8 mouse cellular contexts compared by ENCODE assay signal in genomic region chr2:65237116-65237515, GRCm38 (mm10). TPM values are rescaled to one million over a fixed set of nuclear protein-coding genes. Genes with fewer than 3 reads are reported as not detected.
A peak's percentile ranks its signal among the peaks of the same experiment; 100 is the strongest.
DNase-seq lines count a peak whose midpoint lies in the region; ATAC-seq and TF ChIP-seq lines count a peak whose summit lies in the region.
"Had no signal": no experiment of that assay in that cellular context is flagged by ENCODE, and none has a peak within 500 bp of the region (broad histone marks: within the 10 kb centered on the region; RNA-seq: fewer than 3 reads in every experiment).

No protein-coding gene starts in this region.

- no peak for TF ChIP-seq POLR2A in myocyte (IDR thresholded peaks at IDR 0.05; ENCODE audit: insufficient read length, low read depth)

- peak overlapping the region; percentile 94 for H3K4me2 ChIP-seq in kidney, postnatal 0 days (ENCODE audit: low read length)
- H3K4me2 ChIP-seq in embryonic facial prominence, embryonic 13.5 days, result peak overlapping the region; percentile 98
- H3K4me2 ChIP-seq in myocyte (ENCODE audit: low read depth), result peak overlapping the region; percentile 87

- no peaks in the 10 kb centered on the region for H3K27me3 ChIP-seq in kidney, postnatal 0 days (ENCODE audit: insufficient read depth, low read length)
- H3K27me3 ChIP-seq in embryonic facial prominence, embryonic 13.5 days, result peaks cover 39% of the 10 kb centered on the region
- H3K27me3 ChIP-seq in myocyte (ENCODE audit: control insufficient read depth, insufficient read depth, insufficient read length), result no peaks in the 10 kb centered on the region

- H3K36me3 ChIP-seq in kidney, postnatal 0 days (ENCODE audit: insufficient read depth, low read length), result no peaks in the 10 kb centered on the region
- H3K36me3 ChIP-seq in embryonic facial prominence, embryonic 13.5 days, result no peaks in the 10 kb centered on the region
- no peaks in the 10 kb centered on the region for H3K36me3 ChIP-seq in myocyte (ENCODE audit: control insufficient read depth, insufficient read depth)

- ATAC-seq in kidney, postnatal 0 days (replicated peaks; ENCODE audit: low FRiP score, low read depth), result no peak
- no peak for ATAC-seq in embryonic facial prominence, embryonic 13.5 days (ENCODE audit: insufficient number of reproducible peaks, insufficient read depth, low FRiP score, low TSS enrichment, low read depth)

- no peak overlapping the region for H3K9ac ChIP-seq in kidney, postnatal 0 days (ENCODE audit: low read depth, low read length)
- H3K9ac ChIP-seq in embryonic facial prominence, embryonic 13.5 days, result no peak overlapping the region

- peak overlapping the region; percentile 82 for H3K4me3 ChIP-seq in kidney, postnatal 0 days (replicated peaks; ENCODE audit: low read depth, low read length)
- H3K4me3 ChIP-seq in embryonic facial prominence, embryonic 13.5 days, result peak overlapping the region; percentile 71
- peak overlapping the region; percentile 41 for H3K4me3 ChIP-seq in myocyte

- intact Hi-C loops in left cerebral cortex, postnatal 10 days (cut with DNase I), result loop anchor here (5.0 kb wide), 1 partner anchor 95 kb away; no protein-coding TSS in a partner anchor

- no peak for TF ChIP-seq CTCF in kidney, postnatal 0 days (IDR thresholded peaks at IDR 0.05; ENCODE audit: low read depth)

- H3ac ChIP-seq in myocyte (ENCODE audit: control insufficient read depth, insufficient read length), result no peak overlapping the region

- 0 out of 2 replicates have a peak, but pooled peaks cover 5% of the 10 kb centered on the region for H3K4me1 ChIP-seq in kidney, postnatal 0 days (replicated peaks; ENCODE audit: insufficient read depth, low read length)
- H3K4me1 ChIP-seq in embryonic facial prominence, embryonic 13.5 days, result peaks cover 7% of the 10 kb centered on the region

- DNase-seq in kidney, postnatal 0 days (ENCODE audit: low spot score), result peak; percentile 30
- no peak for DNase-seq in kidney, postnatal 4 days
- DNase-seq in induced T-regulatory cell, adult 2 months (ENCODE audit: low read depth), result peak; percentile 12
- no peak for DNase-seq in left cerebral cortex, postnatal 10 days (ENCODE audit: extremely low spot score in 1 of 2, low spot score in 2 of 2)
- no peak for DNase-seq in adrenal gland, postnatal 4 days (ENCODE audit: low spot score in 2 of 2)
- DNase-seq: cerebellum, adult 9-10 months had no signal

- H3K9me3 ChIP-seq in kidney, postnatal 0 days (replicated peaks; ENCODE audit: low read length), result no peaks in the 10 kb centered on the region
- H3K9me3 ChIP-seq in embryonic facial prominence, embryonic 13.5 days, result no peaks in the 10 kb centered on the region

- peak overlapping the region; percentile 65 for H3K27ac ChIP-seq in kidney, postnatal 0 days
- H3K27ac ChIP-seq in embryonic facial prominence, embryonic 13.5 days, result no peak overlapping the region

- H3K79me2 ChIP-seq in myocyte (ENCODE audit: control insufficient read depth, insufficient read depth), result no peaks in the 10 kb centered on the region

- 40% methylated on average over 8 of the region's 8 CpGs for WGBS in kidney, postnatal 0 days
- WGBS in embryonic facial prominence, embryonic 13.5 days, result 55% methylated on average over 8 of the region's 8 CpGs

TF ChIP-seq in myocyte, 11 proteins besides CTCF, POLR2A, EP300 and RAD21:
- TF ChIP-seq MYOD1 (IDR thresholded peaks at IDR 0.05; ENCODE audit: control insufficient read depth in 1 of 3, insufficient read length in 2 of 3, low read depth in 2 of 3) (no peak), USF1 (IDR thresholded peaks at IDR 0.05; ENCODE audit: low read depth) (no peak), POLR2AphosphoS2 (IDR thresholded peaks at IDR 0.05; ENCODE audit: insufficient read length, low read depth) (no peak), MYOG (IDR thresholded peaks at IDR 0.05; ENCODE audit: control insufficient read depth in 1 of 3, insufficient read depth in 1 of 3, insufficient read length in 2 of 3, low read depth in 2 of 3) (no peak), TCF3 (IDR thresholded peaks at IDR 0.05; ENCODE audit: insufficient read length, low read depth) (no peak), TCF12 (IDR thresholded peaks at IDR 0.05; ENCODE audit: insufficient read depth, poor library complexity, severe bottlenecking) (no peak), REST (IDR thresholded peaks at IDR 0.05; ENCODE audit: insufficient read depth, insufficient read length) (no peak), SRF (IDR thresholded peaks at IDR 0.05; ENCODE audit: control insufficient read depth, insufficient read length, low read depth) (no peak), CEBPB (IDR thresholded peaks at IDR 0.05; ENCODE audit: insufficient read depth, poor library complexity, severe bottlenecking) (no peak), MAX (IDR thresholded peaks at IDR 0.05; ENCODE audit: low read depth) (no peak), E2F4 (IDR thresholded peaks at IDR 0.05; ENCODE audit: insufficient read depth) (no peak)
TF ChIP-seq in myocyte: peak in this region for 0.

RNA-seq across cellular contexts. Expression of gene Cobll1, which starts 2.1 kb away (rescaled TPM):
- 23.8 and 25.7 TPM in 2 replicates for polyA plus RNA-seq in kidney, postnatal 0 days (2015; fragmentation: Nextera tagmentation; extraction: Ambion mirVana)
- polyA plus RNA-seq in embryonic facial prominence, embryonic 13.5 days (2015; fragmentation: Nextera tagmentation; extraction: Ambion mirVana), result 3.0 and 3.3 TPM in 2 replicates
- 2.4 TPM for polyA plus RNA-seq in myocyte (2012; fragmentation: generic; extraction: Trizol)
- total RNA-seq in left cerebral cortex, postnatal 10 days (2021), result 1 to 10 TPM; 8.4 to 9.1 TPM
- total RNA-seq in adrenal gland, postnatal 4 days (2021), result 100 to 1,000 TPM; 148 to 149 TPM

Comparison
In these comparisons a context has a peak if more than half of its experiments do, and no peak if none do; other contexts are left out.
1. DNase-seq: peak in kidney, postnatal 0 days (single experiment) and induced T-regulatory cell, adult 2 months (single experiment); none in kidney, postnatal 4 days (0 of 2), left cerebral cortex, postnatal 10 days (0 of 2) and adrenal gland, postnatal 4 days (0 of 2).
2. Peak in every context shown above with its lines, with median percentiles within 50 percentile points of each other: H3K4me2 ChIP-seq and H3K4me3 ChIP-seq.